Mouse (Mus musculus) midbrain, embryonic 13.5 days (tissue): ENCODE data around the gene Gm42420. TPM values are rescaled to one million over a fixed set of nuclear protein-coding genes. Genes with fewer than 3 reads are reported as not detected.

Experiments used
- ATAC-seq: fragments of 200-750 bp; cut with Nextera tagmentation; 2 replicates; pipeline ENCODE4 v1.8.0; 2017; ENCODE audit warnings: mild to moderate bottlenecking, moderate TSS enrichment, moderate library complexity
- H3K27ac ChIP-seq: fragments of 300-500 bp; sonication (generic); 2 replicates; pipeline ENCODE4 v1.5.1; 2015; ENCODE audit warnings: inconsistent platforms, mild to moderate bottlenecking, moderate library complexity
- H3K27me3 ChIP-seq: fragments of 300-500 bp; sonication (generic); 2 replicates; pipeline ENCODE4 v1.6.1; 2015; ENCODE audit warnings: mild to moderate bottlenecking, inconsistent platforms
- H3K36me3 ChIP-seq: fragments of 300-500 bp; sonication (generic); 2 replicates; pipeline ENCODE4 v1.6.1; 2015; ENCODE audit warnings: mild to moderate bottlenecking, inconsistent platforms
- H3K4me1 ChIP-seq: fragments of 300-500 bp; sonication (generic); replicated peaks from 2 replicates; pipeline ENCODE4 v1.6.1; 2015; ENCODE audit warnings: inconsistent platforms
- H3K4me2 ChIP-seq: fragments of 300-500 bp; sonication (generic); replicated peaks from 2 replicates; pipeline ENCODE4 v1.6.1; 2015; ENCODE audit warnings: moderate library complexity, mild to moderate bottlenecking, inconsistent platforms
- H3K4me3 ChIP-seq: fragments of 300-500 bp; sonication (generic); replicated peaks from 2 replicates; pipeline ENCODE4 v1.5.1; 2015; ENCODE audit warnings: mild to moderate bottlenecking, inconsistent platforms
- H3K9ac ChIP-seq: fragments of 300-500 bp; sonication (generic); replicated peaks from 2 replicates; pipeline ENCODE4 v1.6.1; 2015; ENCODE audit warnings: mild to moderate bottlenecking, inconsistent platforms
- H3K9me3 ChIP-seq: fragments of 300-500 bp; sonication (generic); 2 replicates; pipeline ENCODE4 v1.6.1; 2016; ENCODE audit warnings: mild to moderate bottlenecking, inconsistent platforms
- WGBS: fragments of 180-500 bp; shearing (Covaris S2); methylation state at CpG from one replicate; pipeline ENCODE4 v1.1.7; 2015; 5-methylcytosine and 5-hydroxymethylcytosine counted together
- polyA plus RNA-seq: library from polyadenylated mRNA; unstranded; fragments of >200 nt; fragmentation: Nextera tagmentation; extraction: Ambion mirVana; gene quantifications from 2 replicates; pipeline ENCODE4 v1.2.1, GENCODE M21; 2015

The Gm42420 gene
- polyA plus RNA-seq, 1 experiment from 2014 or later, result 0.85 TPM

- Histone ChIP-seq H3K36me3 (peaks cover 33% of the 10 kb centered on the region), H3K9me3 (no peaks in the 10 kb centered on the region), H3K4me1 (no peaks in the 10 kb centered on the region), H3K27me3 (no peaks in the 10 kb centered on the region), H3K9ac (no peak overlapping the region), H3K4me3 (no peak overlapping the region), H3K4me2 (no peak overlapping the region), H3K27ac (no peak overlapping the region)
- WGBS, result 72% methylated on average over 2 of the region's 2 CpGs
- no peak for ATAC-seq
These were observed 24.7 kb downstream of the Gm42420 start for GRCm38 (mm10) chr6:39610207-39610606.

- no peak overlapping the region for H3K4me2 ChIP-seq
- no peaks in the 10 kb centered on the region for H3K9me3 ChIP-seq
- H3K4me3 ChIP-seq, result no peak overlapping the region
- H3K27ac ChIP-seq, result no peak overlapping the region
- H3K36me3 ChIP-seq, result peaks cover 39% of the 10 kb centered on the region
- no peaks in the 10 kb centered on the region for H3K27me3 ChIP-seq
- 88% methylated on average over 2 of the region's 2 CpGs for WGBS
- no peak overlapping the region for H3K9ac ChIP-seq
- H3K4me1 ChIP-seq, result no peaks in the 10 kb centered on the region
- ATAC-seq, result no peak
These were observed 25.7 kb downstream of the Gm42420 start for GRCm38 (mm10) chr6:39611296-39611695.

Other genes with a start within 250 kb of the Gm42420 start
- gene Slc37a3, start 208.1 kb upstream of the Gm42420 start, polyA plus RNA-seq, result 59.8 and 60.2 TPM in 2 replicates
- 0.23 and 0.34 TPM in 2 replicates for gene Rab19, start 204.6 kb upstream of the Gm42420 start, polyA plus RNA-seq
- 242 and 259 TPM in 2 replicates for gene Mkrn1, start 165.3 kb upstream of the Gm42420 start, polyA plus RNA-seq
- gene Dennd2a, start 27.9 kb upstream of the Gm42420 start, polyA plus RNA-seq, result 32.3 and 38.5 TPM in 2 replicates
- 41.8 and 45.7 TPM in 2 replicates for gene Adck2, start 11.9 kb upstream of the Gm42420 start, polyA plus RNA-seq
- 350 and 365 TPM in 2 replicates for gene Ndufb2, start 6.8 kb downstream of the Gm42420 start, polyA plus RNA-seq
- 23.2 and 23.9 TPM in 2 replicates for gene Braf, start 139.7 kb downstream of the Gm42420 start, polyA plus RNA-seq
- 208 and 229 TPM in 2 replicates for gene Mrps33, start 225.2 kb downstream of the Gm42420 start, polyA plus RNA-seq